Mouse (Mus musculus): ENCODE measurements at regions not wholly inside any gene's neighbourhood (a gene's known extent, or its start where the extent isn't known, plus 50 kb on each side); places are given as distances from the start of the nearest gene placed in this dataset.

DNA sequence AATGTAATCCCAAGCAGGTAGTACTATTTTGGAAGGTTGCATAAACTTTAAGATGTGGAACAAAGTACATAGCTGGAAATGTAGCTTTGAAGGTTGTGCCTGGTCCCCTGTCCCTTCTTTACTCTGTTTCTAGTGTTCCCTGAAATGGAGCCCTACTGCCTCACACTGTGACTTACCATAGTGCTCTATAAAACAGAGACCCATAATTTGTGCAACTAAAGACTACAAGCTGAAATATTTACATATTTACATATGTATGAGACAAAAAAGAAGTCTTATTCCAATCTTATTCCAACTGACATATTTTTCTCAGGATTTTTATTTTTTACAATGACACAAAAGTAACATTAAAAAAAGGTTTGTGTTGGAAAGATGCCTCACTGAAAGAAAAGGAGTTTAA, 1285.6 kb downstream of the Pla2g4a start:
- ATAC-seq (replicated peaks; ENCODE audit: low FRiP score, low read depth) (no peak), DNase-seq (ENCODE audit: low spot score) (no peak)
- Histone ChIP-seq H3K27ac (no peak overlapping the region), H3K4me2 (ENCODE audit: low read length) (no peak overlapping the region), H3K36me3 (ENCODE audit: insufficient read depth, low read length) (no peaks in the 10 kb centered on the region), H3K9ac (ENCODE audit: low read depth, low read length) (no peak overlapping the region), H3K4me3 (replicated peaks; ENCODE audit: low read depth, low read length) (no peak overlapping the region), H3K4me1 (replicated peaks; ENCODE audit: insufficient read depth, low read length) (no peaks in the 10 kb centered on the region), H3K27me3 (ENCODE audit: insufficient read depth, low read length) (no peaks in the 10 kb centered on the region), H3K9me3 (replicated peaks; ENCODE audit: low read length) (no peaks in the 10 kb centered on the region)
- no peak for TF ChIP-seq CTCF (IDR thresholded peaks at IDR 0.05; ENCODE audit: low read depth)

DNA sequence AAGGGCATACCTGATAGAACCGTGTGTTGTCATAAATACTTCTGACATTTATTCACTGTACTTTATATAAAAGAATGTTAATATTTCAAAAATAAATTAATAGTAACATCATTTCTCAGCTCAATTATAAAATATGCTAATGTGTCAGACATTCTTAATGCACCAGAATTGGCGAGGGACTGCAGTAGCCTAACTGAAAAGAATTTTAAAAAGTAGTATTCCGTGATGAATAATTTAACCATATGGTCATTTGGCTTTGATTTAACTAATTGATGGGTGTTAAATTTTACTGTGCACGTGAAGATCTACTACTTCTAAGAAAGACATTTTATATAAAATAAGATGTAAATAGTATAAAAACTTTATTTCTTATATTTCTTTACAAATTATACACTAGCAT, 1296.7 kb downstream of the Pla2g4a start:
- Histone ChIP-seq H3K27ac (no peak overlapping the region), H3K9me3 (replicated peaks; ENCODE audit: low read length) (no peaks in the 10 kb centered on the region), H3K36me3 (ENCODE audit: insufficient read depth, low read length) (no peaks in the 10 kb centered on the region), H3K4me2 (ENCODE audit: low read length) (no peak overlapping the region), H3K4me1 (replicated peaks; ENCODE audit: insufficient read depth, low read length) (no peaks in the 10 kb centered on the region), H3K27me3 (ENCODE audit: insufficient read depth, low read length) (no peaks in the 10 kb centered on the region), H3K9ac (ENCODE audit: low read depth, low read length) (no peak overlapping the region), H3K4me3 (replicated peaks; ENCODE audit: low read depth, low read length) (no peak overlapping the region)
- no peak for TF ChIP-seq CTCF (IDR thresholded peaks at IDR 0.05; ENCODE audit: low read depth)
- DNase-seq (ENCODE audit: low spot score) (no peak), ATAC-seq (replicated peaks; ENCODE audit: low FRiP score, low read depth) (no peak)
- WGBS = 74% methylated on average over 4 of the region's 4 CpGs

DNA sequence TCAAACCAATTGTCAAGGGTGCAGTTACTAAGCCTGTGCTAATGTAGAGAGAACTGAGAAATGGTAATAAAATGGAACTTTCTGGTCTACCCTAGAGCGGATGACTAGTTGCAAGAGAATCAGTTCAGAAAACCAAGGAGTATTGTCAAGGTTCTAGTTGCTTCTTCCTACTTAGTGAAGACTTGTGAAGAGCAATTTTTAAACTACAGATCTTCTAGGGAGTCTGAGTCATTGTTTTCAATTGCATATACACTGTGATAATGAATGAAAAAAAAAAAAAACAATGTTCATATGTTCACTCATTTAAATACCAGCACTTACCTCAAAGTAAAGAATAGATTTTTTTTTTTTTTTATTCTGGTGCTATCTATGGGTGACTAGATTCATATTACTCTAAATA, 1304.1 kb downstream of the Pla2g4a start:
- H3K4me2 ChIP-seq (ENCODE audit: low read length) = no peak overlapping the region
- no peak for TF ChIP-seq CTCF (IDR thresholded peaks at IDR 0.05; ENCODE audit: low read depth)
- H3K36me3 ChIP-seq (ENCODE audit: insufficient read depth, low read length) = no peaks in the 10 kb centered on the region
- H3K4me1 ChIP-seq (replicated peaks; ENCODE audit: insufficient read depth, low read length) = no peaks in the 10 kb centered on the region
- no peak overlapping the region for H3K27ac ChIP-seq
- H3K9me3 ChIP-seq (replicated peaks; ENCODE audit: low read length) = no peaks in the 10 kb centered on the region
- no peak overlapping the region for H3K9ac ChIP-seq (ENCODE audit: low read depth, low read length)
- DNase-seq (ENCODE audit: low spot score) = no peak
- no peak for ATAC-seq (replicated peaks; ENCODE audit: low FRiP score, low read depth)
- 95% methylated on average over 1 of the region's 1 CpGs for WGBS
- no peak overlapping the region for H3K4me3 ChIP-seq (replicated peaks; ENCODE audit: low read depth, low read length)
- no peaks in the 10 kb centered on the region for H3K27me3 ChIP-seq (ENCODE audit: insufficient read depth, low read length)

Data from kidney, postnatal 0 days (tissue).